Mouse (Mus musculus) brain, embryonic 14.5 days (tissue): ENCODE data around the gene Fam19a1.

Experiments used
- CTCF ChIP-seq: fragments of 200-500 bp; IDR thresholded peaks from 2 replicates; pipeline ENCODE4 v1.5.1; 2012; ENCODE audit warnings: inconsistent platforms, mild to moderate bottlenecking, moderate library complexity, borderline replicate concordance; ENCODE audit not compliant: insufficient read depth, insufficient read length; ENCODE audit errors: extremely low read depth
- POLR2A ChIP-seq: fragments of 200-500 bp; IDR thresholded peaks from 2 replicates; pipeline ENCODE4 v1.6.1; 2012; ENCODE audit warnings: mild to moderate bottlenecking, inconsistent platforms, borderline replicate concordance; ENCODE audit not compliant: poor library complexity, insufficient read depth, insufficient read length, severe bottlenecking; ENCODE audit errors: extremely low read depth

GRCm38 (mm10) chr6:96457590-96458259 is 344.8 kb downstream of the Fam19a1 start:
- TF ChIP-seq POLR2A (no peak), CTCF (no peak)
